8 mouse cellular contexts compared by ENCODE assay signal in the genomic region with DNA sequence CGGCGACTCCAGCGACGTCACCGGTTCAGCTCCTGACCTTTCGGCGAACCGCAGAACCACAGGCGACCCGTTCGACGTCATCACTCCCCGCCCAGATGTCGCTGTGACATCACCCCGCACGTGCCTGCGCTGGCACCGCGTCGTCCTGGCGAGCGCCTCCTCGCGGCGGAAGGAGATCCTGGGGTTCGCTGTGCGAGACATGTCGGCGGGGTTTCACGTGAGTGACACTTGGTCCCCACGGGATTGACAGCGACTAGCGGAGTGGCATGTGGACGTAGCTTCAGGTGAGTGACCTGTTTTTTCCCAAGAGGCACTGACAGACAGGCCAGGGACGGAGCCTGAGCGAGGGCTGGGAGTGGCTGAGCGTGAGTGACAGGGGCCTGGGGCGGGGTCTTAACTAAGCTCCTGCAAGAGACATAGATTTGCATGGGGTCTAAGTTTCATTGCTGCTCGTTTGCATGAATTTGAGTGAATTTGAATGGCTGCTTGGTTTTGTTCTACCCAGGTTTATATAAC.
DNase-seq lines count a peak whose midpoint lies in the region; ATAC-seq and TF ChIP-seq lines count a peak whose summit lies in the region.

No protein-coding gene starts in this region.

- CTCF ChIA-PET in Patski (lab: Charles Lee) = interaction anchor here (0.9 kb wide), 1 partner anchor 150 kb away, joined by 3 read pairs; no protein-coding TSS in a partner anchor

- H3K9me3 ChIP-seq in hindbrain, embryonic 14.5 days (ENCODE audit: control insufficient read depth, low read length) = no peaks in the 10 kb centered on the region

- WGBS in hindbrain, embryonic 14.5 days = 15% methylated on average over 39 of the region's 39 CpGs

- H3K4me1 ChIP-seq in hindbrain, embryonic 14.5 days (replicated peaks; ENCODE audit: control insufficient read depth, insufficient read depth, low read length) = peaks cover 5% of the 10 kb centered on the region; the same call in 1 of the 2 replicates

- peak overlapping the region; percentile 56 for H3K4me2 ChIP-seq in hindbrain, embryonic 14.5 days (replicated peaks)

- peak; percentile 98 for TF ChIP-seq CTCF in Patski (IDR thresholded peaks at IDR 0.05)

- POLR2A ChIA-PET in Patski (lab: Charles Lee) = interaction anchor here (1.0 kb wide), 1 partner anchor 74 kb away, joined by 3 read pairs; a partner anchor contains a TSS

- DNase-seq in Patski (ENCODE audit: low read depth, low spot score) = peak; percentile 68
- DNase-seq in cerebellum, adult 9-11 months = peak; percentile 96
- peak; percentile 96 to 98 for DNase-seq in frontal cortex, postnatal 25 days (ENCODE audit: low spot score in 2 of 2)
- peak; percentile 96 for DNase-seq in hindbrain, embryonic 14.5 days (ENCODE audit: low spot score)
- peak; percentile 95 to 96 for DNase-seq in layer of hippocampus, postnatal 36 days
- peak; percentile 95 for DNase-seq in lung, postnatal 36 days
- peak; percentile 96 for DNase-seq in right cerebral cortex, adult 18-20 months
- DNase-seq in urinary bladder, postnatal 10 days (ENCODE audit: low spot score) = peak; percentile 89

- H3K9ac ChIP-seq in hindbrain, embryonic 14.5 days = peak overlapping the region; percentile 61

- H3K4me3 ChIP-seq in hindbrain, embryonic 14.5 days (replicated peaks; ENCODE audit: low read length) = peak overlapping the region; percentile 52

- peak; percentile 65 for ATAC-seq in Patski
- ATAC-seq in hindbrain, embryonic 14.5 days (ENCODE audit: low FRiP score) = peak; percentile 84

- peaks cover 31% of the 10 kb centered on the region for H3K36me3 ChIP-seq in hindbrain, embryonic 14.5 days (replicated peaks; ENCODE audit: control insufficient read depth, insufficient read depth)

- H3K27me3 ChIP-seq in Patski = no peaks in the 10 kb centered on the region
- H3K27me3 ChIP-seq in hindbrain, embryonic 14.5 days (ENCODE audit: control insufficient read depth, insufficient read depth, low read length) = no peaks in the 10 kb centered on the region

- H3K27ac ChIP-seq in hindbrain, embryonic 14.5 days = peak overlapping the region; percentile 91

- in situ Hi-C loops in Patski (cut with MboI; ENCODE audit: low pct_unique_long_range_greater_than_20kb) = no loop called here

Comparison
In these comparisons a context has a peak if more than half of its experiments do, and no peak if none do; other contexts are left out.
1. Peak in every context shown above with its lines: DNase-seq, ATAC-seq, H3K4me3 ChIP-seq and H3K27ac ChIP-seq.